Mouse (Mus musculus): Measurements from ENCODE around the gene Tceal9. TPM values are rescaled to one million over a fixed set of nuclear protein-coding genes. Genes with fewer than 3 reads are reported as not detected.
"Not testable (repeated sequence)": the region's sequence is repeated elsewhere in the genome, so short reads cannot be mapped to it uniquely, and the experiment has no call there.

Tceal9 gene
- 10 to 100 TPM in 11 of 26 experiments, 1 to 10 TPM in 15; 4.1 to 49.0 (median 8.8) TPM for total RNA-seq (2018; cell fraction: chromatin; rRNA removed)
- total RNA-seq (2018; cell fraction: cytosol; rRNA removed) = 100 to 1,000 TPM in 13 of 26 experiments, 10 to 100 TPM in 13; 52.5 to 616 (median 207) TPM
- total RNA-seq (2018; cell fraction: nucleus; rRNA removed) = 100 to 1,000 TPM in 6 of 26 experiments, 10 to 100 TPM in 20; 21.0 to 163 (median 42.9) TPM
- 170 to 738 TPM (median 419 TPM) in 3 replicates for polyA plus RNA-seq (2018)

GRCm38 (mm10) chrX:136244574-136245229 lies at the start of gene Tceal9:
TSS of gene Tceal9 (plus strand) at chrX:136245079.
- peak within 1 kb of the TSS; percentile 70 for H3K4me3 ChIP-seq (ENCODE audit: inconsistent target)
- whole genome bisulfite sequencing (ENCODE audit: missing documents) = 26% methylated on average over 20 of the region's 20 CpGs
- peak within 1 kb of the TSS; percentile 65 for H3K27ac ChIP-seq

GRCm38 (mm10) chrX:136195193-136195944 lies 49.5 kb upstream of the Tceal9 start:
- 77% methylated on average over 14 of the region's 16 CpGs for WGBS (ENCODE audit: missing documents)
- no peak overlapping the region for H3K4me3 ChIP-seq (ENCODE audit: inconsistent target)
- H3K36me3 ChIP-seq (ENCODE audit: inconsistent target) = no peaks in the 10 kb centered on the region
- no peaks in the 10 kb centered on the region for H3K79me2 ChIP-seq (ENCODE audit: inconsistent target)
- no peak overlapping the region for H3K27ac ChIP-seq

More at GRCm38 (mm10) chrX:136244574-136245229, at the start of gene Tceal9:
- peaks cover 6% of the 10 kb centered on the region; the same call in 1 of the 2 replicates for H3K79me2 ChIP-seq (ENCODE audit: inconsistent target)
- no peaks in the 10 kb centered on the region for H3K36me3 ChIP-seq (ENCODE audit: inconsistent target)

DNA sequence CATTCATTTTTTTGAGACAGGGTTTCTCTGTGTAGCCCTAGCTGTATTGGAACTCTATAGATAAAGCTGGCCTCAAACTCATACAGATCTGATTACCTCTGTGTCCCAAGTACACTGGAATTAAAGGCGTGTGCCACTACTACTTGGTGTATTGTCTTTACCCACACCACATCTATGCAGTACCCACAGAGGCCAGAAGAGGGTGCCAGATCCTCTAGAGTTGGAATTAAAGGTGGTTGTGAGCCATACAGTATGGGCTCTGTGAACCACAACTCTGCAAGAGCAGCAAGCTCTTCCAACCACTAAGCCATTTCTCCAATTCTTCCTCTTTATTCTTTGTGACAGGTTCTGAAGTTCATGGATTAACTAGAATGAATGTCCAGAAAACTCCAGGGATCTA lies 48.0 kb upstream of the Tceal9 start:
- WGBS (ENCODE audit: missing documents) = no CpG with 5 or more reads among the region's 1 CpGs
- no peak overlapping the region for H3K27ac ChIP-seq
- no peaks in the 10 kb centered on the region for H3K79me2 ChIP-seq (ENCODE audit: inconsistent target)
- no peak overlapping the region for H3K4me3 ChIP-seq (ENCODE audit: inconsistent target)
- no peaks in the 10 kb centered on the region for H3K36me3 ChIP-seq (ENCODE audit: inconsistent target)

- WGBS (ENCODE audit: missing documents) = 30% methylated on average over 6 of the region's 7 CpGs
- H3K79me2 ChIP-seq (ENCODE audit: inconsistent target) = no peaks in the 10 kb centered on the region
- no peak overlapping the region for H3K4me3 ChIP-seq (ENCODE audit: inconsistent target)
- no peaks in the 10 kb centered on the region for H3K36me3 ChIP-seq (ENCODE audit: inconsistent target)
- H3K27ac ChIP-seq = no peak overlapping the region
Observed at GRCm38 (mm10) chrX:136203257-136203656, 41.6 kb upstream of the Tceal9 start.

- Histone ChIP-seq H3K79me2 (ENCODE audit: inconsistent target) (no peaks in the 10 kb centered on the region), H3K27ac (no peak within 1 kb of the TSS), H3K4me3 (ENCODE audit: inconsistent target) (no peak within 1 kb of the TSS), H3K36me3 (ENCODE audit: inconsistent target) (no peaks in the 10 kb centered on the region)
- WGBS (ENCODE audit: missing documents) = 18% methylated on average over 6 of the region's 9 CpGs
Observed at GRCm38 (mm10) chrX:136203664-136204066, 41.2 kb upstream of the Tceal9 start, which contains the start of gene Tceal5. TSS of gene Tceal5 (minus strand) at chrX:136203876.

GRCm38 (mm10) chrX:136204406-136204805 lies 40.5 kb upstream of the Tceal9 start:
- Histone ChIP-seq H3K27ac (no peak overlapping the region), H3K79me2 (ENCODE audit: inconsistent target) (no peaks in the 10 kb centered on the region), H3K4me3 (ENCODE audit: inconsistent target) (no peak overlapping the region), H3K36me3 (ENCODE audit: inconsistent target) (no peaks in the 10 kb centered on the region)
- 79% methylated on average over 4 of the region's 6 CpGs for WGBS (ENCODE audit: missing documents)

- no peaks in the 10 kb centered on the region for H3K36me3 ChIP-seq (ENCODE audit: inconsistent target)
- H3K4me3 ChIP-seq (ENCODE audit: inconsistent target) = no peak overlapping the region
- no peak overlapping the region for H3K27ac ChIP-seq
- WGBS (ENCODE audit: missing documents) = 83% methylated on average over 2 of the region's 2 CpGs
- H3K79me2 ChIP-seq (ENCODE audit: inconsistent target) = no peaks in the 10 kb centered on the region
Observed at GRCm38 (mm10) chrX:136213396-136213795, 31.5 kb upstream of the Tceal9 start.

- 66% methylated on average over 4 of the region's 67 CpGs for WGBS (ENCODE audit: missing documents)
- not testable (repeated sequence) for H3K4me3 ChIP-seq (ENCODE audit: inconsistent target); H3K27ac ChIP-seq; H3K36me3 ChIP-seq (ENCODE audit: inconsistent target); H3K79me2 ChIP-seq (ENCODE audit: inconsistent target)
Observed at GRCm38 (mm10) chrX:136214729-136215677, 29.9 kb upstream of the Tceal9 start, which contains the start of the genes Tceal7 and Bex1. TSS of gene Tceal7 (plus strand) at chrX:136214779. TSS of gene Bex1 (minus strand) at chrX:136215513.

DNA sequence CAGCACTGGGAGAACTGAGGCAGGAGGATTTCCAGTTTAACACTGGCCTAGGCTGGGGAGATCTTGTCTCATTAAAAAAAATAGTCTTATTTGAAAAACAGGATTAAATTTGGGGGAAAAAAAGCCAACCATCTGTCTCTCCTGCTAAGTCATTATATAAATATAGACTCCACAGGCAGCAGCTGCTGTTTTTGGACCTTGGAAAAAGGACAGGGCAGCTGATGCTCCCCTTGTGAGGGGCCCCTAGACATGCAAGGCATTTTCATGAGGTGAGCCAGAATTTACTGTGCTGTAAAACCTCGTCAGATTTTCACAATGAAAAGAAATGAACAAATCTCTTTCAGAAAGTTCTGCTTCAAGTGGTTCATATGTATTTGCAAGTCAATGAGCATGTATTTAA lies 28.6 kb upstream of the Tceal9 start:
- Histone ChIP-seq H3K79me2 (ENCODE audit: inconsistent target) (no peaks in the 10 kb centered on the region), H3K27ac (no peak overlapping the region), H3K4me3 (ENCODE audit: inconsistent target) (no peak overlapping the region), H3K36me3 (ENCODE audit: inconsistent target) (no peaks in the 10 kb centered on the region)
- WGBS (ENCODE audit: missing documents) = no CpG with 5 or more reads among the region's 1 CpGs

- H3K4me3 ChIP-seq (ENCODE audit: inconsistent target) = no peak overlapping the region
- H3K79me2 ChIP-seq (ENCODE audit: inconsistent target) = no peaks in the 10 kb centered on the region
- H3K27ac ChIP-seq = no peak overlapping the region
- H3K36me3 ChIP-seq (ENCODE audit: inconsistent target) = no peaks in the 10 kb centered on the region
- 89% methylated on average over 6 of the region's 6 CpGs for WGBS (ENCODE audit: missing documents)
Observed at GRCm38 (mm10) chrX:136223714-136224113, 21.2 kb upstream of the Tceal9 start.

DNA sequence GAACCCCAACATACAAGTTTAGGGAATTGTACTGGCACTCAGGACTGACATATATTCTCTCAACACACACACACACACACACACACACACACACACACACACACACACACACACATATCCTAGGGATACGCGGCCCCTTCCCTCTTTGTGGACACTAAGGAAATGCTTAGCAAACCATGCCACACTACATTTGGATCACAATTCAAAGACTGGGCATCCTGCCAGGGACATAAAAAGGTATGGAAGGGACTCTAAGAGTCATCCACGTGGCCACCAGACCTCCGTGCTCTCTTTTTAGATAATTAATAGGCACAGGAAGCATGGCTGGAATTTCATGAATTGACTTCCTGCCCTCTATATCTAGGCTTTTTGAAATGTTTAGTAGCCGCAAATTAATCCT lies 17.1 kb upstream of the Tceal9 start:
- Histone ChIP-seq H3K4me3 (ENCODE audit: inconsistent target) (no peak overlapping the region), H3K79me2 (ENCODE audit: inconsistent target) (no peaks in the 10 kb centered on the region), H3K36me3 (ENCODE audit: inconsistent target) (no peaks in the 10 kb centered on the region), H3K27ac (no peak overlapping the region)
- 77% methylated on average over 3 of the region's 5 CpGs for WGBS (ENCODE audit: missing documents)

DNA sequence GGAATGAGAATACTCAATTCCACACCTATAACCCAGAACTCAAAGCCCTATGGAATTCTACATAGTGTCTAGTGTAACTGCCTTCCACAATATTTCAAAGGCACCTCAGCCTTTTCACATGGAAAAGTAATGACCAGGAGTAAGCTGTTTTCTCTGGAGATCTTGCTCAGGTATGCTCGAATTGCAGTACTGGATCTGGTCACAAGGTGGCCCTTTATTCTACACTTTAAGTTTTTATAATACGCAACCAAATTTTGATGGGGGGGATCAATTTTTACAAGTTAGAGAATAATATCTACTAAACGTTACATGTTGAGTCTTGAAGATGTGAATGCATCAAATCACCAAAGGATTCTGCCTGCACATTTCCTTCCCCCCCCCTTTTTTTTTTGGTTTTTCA lies 6.8 kb upstream of the Tceal9 start:
- WGBS (ENCODE audit: missing documents) = 57% methylated on average over 3 of the region's 3 CpGs
- H3K4me3 ChIP-seq (ENCODE audit: inconsistent target) = no peak overlapping the region
- H3K79me2 ChIP-seq (ENCODE audit: inconsistent target) = no peaks in the 10 kb centered on the region
- no peaks in the 10 kb centered on the region for H3K36me3 ChIP-seq (ENCODE audit: inconsistent target)
- no peak overlapping the region for H3K27ac ChIP-seq

DNA sequence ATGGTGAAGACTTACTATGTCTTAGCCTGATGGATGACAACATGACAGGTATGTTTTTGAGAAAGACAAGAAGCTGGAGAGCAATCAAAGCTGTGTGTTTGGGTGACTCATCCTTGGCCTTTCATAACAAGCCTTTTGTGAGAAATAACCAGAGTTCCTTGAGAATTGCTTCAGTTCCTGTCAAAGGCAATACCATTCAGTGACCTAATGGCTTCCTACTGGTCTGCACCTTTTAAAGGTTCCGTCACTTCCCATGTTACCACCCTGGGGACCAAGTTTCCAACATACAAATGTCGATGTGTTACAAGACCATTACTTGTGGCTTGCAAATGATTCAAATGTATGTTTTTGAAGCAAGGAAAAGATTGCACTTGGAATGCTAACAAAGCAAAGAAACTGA lies 1.7 kb upstream of the Tceal9 start:
- H3K79me2 ChIP-seq (ENCODE audit: inconsistent target) = peaks cover 6% of the 10 kb centered on the region; the same call in 1 of the 2 replicates
- H3K36me3 ChIP-seq (ENCODE audit: inconsistent target) = no peaks in the 10 kb centered on the region
- no peak overlapping the region for H3K27ac ChIP-seq
- H3K4me3 ChIP-seq (ENCODE audit: inconsistent target) = no peak overlapping the region
- WGBS (ENCODE audit: missing documents) = 75% methylated on average over 2 of the region's 2 CpGs

- peak overlapping the region; percentile 70 for H3K4me3 ChIP-seq (ENCODE audit: inconsistent target)
- 30% methylated on average over 15 of the region's 15 CpGs for WGBS (ENCODE audit: missing documents)
- peak overlapping the region; percentile 65 for H3K27ac ChIP-seq
- H3K36me3 ChIP-seq (ENCODE audit: inconsistent target) = no peaks in the 10 kb centered on the region
- H3K79me2 ChIP-seq (ENCODE audit: inconsistent target) = peaks cover 6% of the 10 kb centered on the region; the same call in 1 of the 2 replicates
Observed at GRCm38 (mm10) chrX:136245521-136246071, 717 bp downstream of the Tceal9 start.
